Mouse (Mus musculus) limb, embryonic 14.5 days (tissue): ENCODE results near the gene Fxyd1. TPM values are rescaled to one million over a fixed set of nuclear protein-coding genes. Genes with fewer than 3 reads are reported as not detected.

Experiments
- ATAC-seq: fragments of 200-750 bp; cut with Nextera tagmentation; 2 replicates; pipeline ENCODE4 v1.8.0; 2017; ENCODE audit warnings: low read depth, moderate number of reproducible peaks, moderate TSS enrichment; ENCODE audit not compliant: low FRiP score
- DNase-seq: peaks from one replicate; pipeline ENCODE4 v3.0.0-alpha.2; 2015; ENCODE audit warnings: low spot score
- H3K27ac ChIP-seq: fragments of 300-500 bp; sonication (generic); replicated peaks from 2 replicates; pipeline ENCODE4 v1.5.1; 2014; ENCODE audit warnings: low read depth, mild to moderate bottlenecking, low read length, moderate library complexity, mixed read lengths
- H3K27me3 ChIP-seq: fragments of 300-500 bp; sonication (generic); 2 replicates; pipeline ENCODE4 v1.6.1; 2014; ENCODE audit warnings: low read length, mixed read lengths; ENCODE audit not compliant: control insufficient read depth, insufficient read depth
- H3K36me3 ChIP-seq: fragments of 300-500 bp; sonication (generic); 2 replicates; pipeline ENCODE4 v1.6.1; 2014; ENCODE audit warnings: mild to moderate bottlenecking, low read length, moderate library complexity, mixed read lengths; ENCODE audit not compliant: control insufficient read depth, insufficient read depth
- H3K4me1 ChIP-seq: fragments of 300-500 bp; sonication (generic); 2 replicates; pipeline ENCODE4 v1.6.1; 2014; ENCODE audit warnings: antibody characterized with exemption, low read length, mixed read lengths; ENCODE audit not compliant: control insufficient read depth, insufficient read depth
- H3K4me2 ChIP-seq: fragments of 300-500 bp; sonication (generic); replicated peaks from 2 replicates; pipeline ENCODE4 v1.6.1; 2014; ENCODE audit warnings: low read depth, mild to moderate bottlenecking, low read length, moderate library complexity; ENCODE audit not compliant: severe bottlenecking
- H3K4me3 ChIP-seq: fragments of 300-500 bp; sonication (generic); replicated peaks from 2 replicates; pipeline ENCODE4 v1.5.1; 2014; ENCODE audit warnings: low read length
- H3K9ac ChIP-seq: fragments of 300-500 bp; sonication (generic); 2 replicates; pipeline ENCODE4 v1.6.1; 2014; ENCODE audit warnings: mild to moderate bottlenecking, low read depth, low read length, moderate library complexity; ENCODE audit not compliant: severe bottlenecking
- H3K9me3 ChIP-seq: fragments of 300-500 bp; sonication (generic); 2 replicates; pipeline ENCODE4 v1.6.1; 2016; ENCODE audit warnings: low read length; ENCODE audit not compliant: control insufficient read depth
- POLR2A ChIP-seq: fragments of 200-500 bp; IDR thresholded peaks from 2 replicates; pipeline ENCODE4 v1.8.0; 2012; ENCODE audit warnings: inconsistent platforms, mild to moderate bottlenecking, moderate library complexity, borderline replicate concordance; ENCODE audit not compliant: insufficient read depth, insufficient read length; ENCODE audit errors: extremely low read depth
- WGBS: fragments of 180-500 bp; shearing (Covaris S2); extraction: QIAGEN DNeasy Blood & Tissue Kit; methylation state at CpG from one replicate; pipeline ENCODE4 v1.1.7; 2014; 5-methylcytosine and 5-hydroxymethylcytosine counted together
- polyA plus RNA-seq, 2 experiments: library from polyadenylated mRNA; depleted of rRNA in 1 of 2; stranded (reverse) in 1 of 2; unstranded in 1 of 2; fragments of >200 nt; fragmentation: Nextera tagmentation in 1 of 2; extraction: Ambion mirVana in 1 of 2; gene quantifications; 2 replicates each; pipeline versions ENCODE4 v1.2.1 to v1.2.3; 2012 to 2014

Fxyd1 gene
- polyA plus RNA-seq, 2 experiments: 92.6 to 95.6 TPM

- Histone ChIP-seq H3K9ac (no peak overlapping the region), H3K9me3 (no peaks in the 10 kb centered on the region)
- WGBS: 80% methylated on average over 22 of the region's 22 CpGs
Measured at GRCm38 (mm10) chr7:31098697-31099611, 42.0 kb upstream of the Fxyd1 start.

DNA sequence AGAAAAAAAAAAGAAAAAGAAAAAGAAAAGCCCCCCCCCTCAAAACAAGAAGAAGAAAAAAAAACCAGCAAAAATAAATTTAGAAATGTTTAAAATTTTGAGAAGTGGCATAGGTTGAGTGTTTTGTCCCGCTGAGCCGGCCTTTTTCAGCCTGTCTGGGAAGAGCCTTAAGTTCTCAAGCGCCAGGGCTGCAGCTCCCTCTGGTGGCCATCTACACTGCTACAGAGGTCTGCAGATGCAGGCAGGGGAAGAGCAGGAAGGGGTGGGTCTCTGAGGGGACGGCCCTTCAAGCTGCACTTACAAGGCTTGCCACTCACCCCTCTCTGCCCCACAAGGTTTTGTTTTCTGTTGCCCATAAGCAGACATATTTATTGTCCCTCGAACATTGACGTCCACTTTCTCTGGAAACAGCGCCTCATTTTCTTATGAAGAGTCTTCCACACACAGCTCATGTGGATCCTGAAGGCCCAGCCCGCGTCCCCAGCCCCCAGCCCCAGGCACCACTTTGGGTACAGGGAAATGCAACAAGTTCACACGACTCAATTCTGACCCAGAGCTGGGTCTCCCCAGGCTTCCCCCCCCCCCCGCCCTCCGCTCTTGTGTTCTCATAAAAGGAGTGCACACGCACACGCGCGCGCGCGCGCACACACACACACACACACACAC lies 40.7 kb upstream of the Fxyd1 start:
- WGBS: 44% methylated on average over 20 of the region's 20 CpGs
- Histone ChIP-seq H3K9ac (no peak overlapping the region), H3K4me1 (no peaks in the 10 kb centered on the region), H3K36me3 (no peaks in the 10 kb centered on the region), H3K4me2 (peak overlapping the region; percentile 44), H3K27me3 (no peaks in the 10 kb centered on the region), H3K9me3 (no peaks in the 10 kb centered on the region), H3K27ac (peak overlapping the region; percentile 33; the same call in 1 of the 2 replicates), H3K4me3 (peak overlapping the region; percentile 18; the same call in 1 of the 2 replicates)
- no peak for TF ChIP-seq POLR2A
- peak; percentile 96 for DNase-seq
- ATAC-seq: peak; percentile 95

More at GRCm38 (mm10) chr7:31098697-31099611, 42.0 kb upstream of the Fxyd1 start:
- H3K4me2 ChIP-seq: no peak overlapping the region
- no peak overlapping the region for H3K27ac ChIP-seq
- no peaks in the 10 kb centered on the region for H3K4me1 ChIP-seq
- TF ChIP-seq POLR2A: no peak
- no peaks in the 10 kb centered on the region for H3K27me3 ChIP-seq
- no peak overlapping the region for H3K4me3 ChIP-seq
- DNase-seq: no peak
- no peaks in the 10 kb centered on the region for H3K36me3 ChIP-seq
- ATAC-seq: no peak

- H3K4me1 ChIP-seq: no peaks in the 10 kb centered on the region
- H3K27ac ChIP-seq: no peak overlapping the region
- no peak for ATAC-seq
- no peaks in the 10 kb centered on the region for H3K36me3 ChIP-seq
- no peak for TF ChIP-seq POLR2A
- H3K27me3 ChIP-seq: no peaks in the 10 kb centered on the region
- no peak overlapping the region for H3K9ac ChIP-seq
- 68% methylated on average over 9 of the region's 9 CpGs for WGBS
- H3K4me3 ChIP-seq: no peak overlapping the region
- H3K4me2 ChIP-seq: no peak overlapping the region
- H3K9me3 ChIP-seq: no peaks in the 10 kb centered on the region
- no peak for DNase-seq
Measured at GRCm38 (mm10) chr7:31096892-31097564, 40.0 kb upstream of the Fxyd1 start.

DNA sequence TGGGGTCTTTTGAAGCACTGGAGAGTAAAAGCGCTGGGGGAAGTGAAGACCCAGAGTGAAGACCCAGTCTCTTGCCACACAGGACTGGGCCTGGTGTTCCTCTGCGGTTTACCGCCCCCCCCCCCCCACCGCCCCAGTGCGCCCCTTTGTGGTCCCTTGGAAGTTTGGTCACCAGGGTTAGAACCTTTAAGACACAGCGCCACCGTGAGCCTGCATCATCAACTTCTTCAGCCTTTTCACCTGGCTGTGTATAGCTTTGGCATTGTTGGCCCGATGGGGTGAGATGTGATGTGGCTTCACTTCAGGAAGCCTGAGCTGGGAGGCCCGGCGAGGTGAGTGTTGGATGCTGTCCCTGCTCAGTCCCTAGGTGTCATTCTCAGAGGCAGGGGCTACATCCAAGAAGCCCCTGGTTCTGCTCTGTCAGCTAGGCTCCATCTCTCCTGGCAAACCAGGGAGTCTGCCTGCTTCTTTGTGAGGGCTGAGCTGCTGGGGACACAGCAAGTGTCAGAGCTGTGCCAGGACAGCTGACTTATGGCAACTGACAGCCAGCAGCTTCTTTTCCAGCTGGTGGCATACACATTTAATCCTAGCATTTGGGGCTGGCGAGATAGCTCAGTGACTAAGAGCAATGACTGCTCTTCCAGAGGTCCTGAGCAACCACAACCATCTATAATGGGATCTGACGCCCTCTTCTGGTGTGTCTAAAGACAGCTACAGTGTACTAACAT lies 37.9 kb upstream of the Fxyd1 start:
- 29% methylated on average over 8 of the region's 12 CpGs for WGBS
- no peaks in the 10 kb centered on the region for H3K27me3 ChIP-seq

More for the DNA sequence above, 37.9 kb upstream of the Fxyd1 start:
- Histone ChIP-seq H3K4me1 (no peaks in the 10 kb centered on the region), H3K4me3 (no peak overlapping the region), H3K36me3 (no peaks in the 10 kb centered on the region), H3K9ac (no peak overlapping the region), H3K9me3 (no peaks in the 10 kb centered on the region), H3K4me2 (no peak overlapping the region), H3K27ac (no peak overlapping the region)
- ATAC-seq (no peak), DNase-seq (no peak)
- TF ChIP-seq POLR2A: no peak
